Mouse (Mus musculus): ENCODE results near the gene Zfp978. TPM values are rescaled to one million over a fixed set of nuclear protein-coding genes. Genes with fewer than 3 reads are reported as not detected.
"Not testable (repeated sequence)": the region's sequence is repeated elsewhere in the genome, so short reads cannot be mapped to it uniquely, and the experiment has no call there.

Gene Zfp978
- polyA plus RNA-seq, 1 experiment from 2014 or later: not detected

DNA sequence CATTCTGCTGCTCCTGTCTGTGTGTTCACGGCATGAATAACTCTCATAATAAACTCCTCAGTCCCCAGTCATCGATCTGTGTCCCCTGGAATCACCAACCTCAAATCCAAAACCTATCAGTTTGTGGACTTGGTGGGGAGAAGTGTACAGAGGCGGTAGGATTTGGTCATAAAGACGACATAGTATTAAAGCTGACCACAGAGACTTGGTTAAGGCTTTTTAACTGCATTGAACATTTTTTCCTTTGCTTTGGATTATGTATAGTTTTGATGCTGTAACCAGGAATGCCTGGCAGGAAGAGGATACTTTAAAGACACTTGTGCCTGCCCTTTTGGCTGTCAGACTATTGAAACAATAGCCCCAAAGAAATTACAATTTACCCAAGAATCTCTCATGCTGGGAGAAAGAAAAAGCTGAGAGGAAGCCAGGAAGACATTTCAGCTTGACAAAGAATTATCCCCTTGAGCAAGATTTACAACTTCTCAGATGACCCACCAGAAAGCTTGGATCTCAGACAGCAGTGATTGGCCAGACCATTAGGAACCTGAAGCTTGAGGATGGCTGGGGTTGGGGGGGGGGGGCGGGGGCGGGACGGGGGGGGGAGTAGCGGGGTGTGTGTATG is 56.2 kb downstream of the Zfp978 start:
- Histone ChIP-seq H3K9ac (ENCODE audit: low read length) (no peak overlapping the region), H3K4me2 (ENCODE audit: low read depth, severe bottlenecking) (no peak overlapping the region), H3K27me3 (ENCODE audit: control insufficient read depth, insufficient read depth, low read length) (no peaks in the 10 kb centered on the region), H3K9me3 (ENCODE audit: control insufficient read depth, low read length) (peaks cover 17% of the 10 kb centered on the region; the same call in 1 of the 2 replicates), H3K4me3 (ENCODE audit: low read depth, low read length) (no peak overlapping the region), H3K4me1 (ENCODE audit: control insufficient read depth, insufficient read depth, low read length) (no peaks in the 10 kb centered on the region), H3K27ac (replicated peaks; ENCODE audit: low read depth, low read length) (no peak overlapping the region), H3K36me3 (ENCODE audit: control insufficient read depth, insufficient read depth, low read length) (no peaks in the 10 kb centered on the region)
- ATAC-seq (ENCODE audit: insufficient number of reproducible peaks, low FRiP score, low TSS enrichment, low read depth) (0 out of 2 replicates have a peak, but pooled peaks have one; percentile 10), DNase-seq (ENCODE audit: low spot score) (peak; percentile 22)
- 63% methylated on average over 8 of the region's 8 CpGs for WGBS

GRCm38 (mm10) chr4:147417921-147418320 is 56.8 kb downstream of the Zfp978 start:
- Histone ChIP-seq H3K9ac (ENCODE audit: low read length) (no peak overlapping the region), H3K36me3 (ENCODE audit: control insufficient read depth, insufficient read depth, low read length) (no peaks in the 10 kb centered on the region), H3K27me3 (ENCODE audit: control insufficient read depth, insufficient read depth, low read length) (no peaks in the 10 kb centered on the region), H3K27ac (replicated peaks; ENCODE audit: low read depth, low read length) (no peak overlapping the region), H3K4me1 (ENCODE audit: control insufficient read depth, insufficient read depth, low read length) (no peaks in the 10 kb centered on the region), H3K9me3 (ENCODE audit: control insufficient read depth, low read length) (peaks cover 17% of the 10 kb centered on the region; the same call in 1 of the 2 replicates), H3K4me2 (ENCODE audit: low read depth, severe bottlenecking) (no peak overlapping the region), H3K4me3 (ENCODE audit: low read depth, low read length) (no peak overlapping the region)
- WGBS: 66% methylated on average over 10 of the region's 10 CpGs
- DNase-seq (ENCODE audit: low spot score): no peak
- no peak for ATAC-seq (ENCODE audit: insufficient number of reproducible peaks, low FRiP score, low TSS enrichment, low read depth)

DNA sequence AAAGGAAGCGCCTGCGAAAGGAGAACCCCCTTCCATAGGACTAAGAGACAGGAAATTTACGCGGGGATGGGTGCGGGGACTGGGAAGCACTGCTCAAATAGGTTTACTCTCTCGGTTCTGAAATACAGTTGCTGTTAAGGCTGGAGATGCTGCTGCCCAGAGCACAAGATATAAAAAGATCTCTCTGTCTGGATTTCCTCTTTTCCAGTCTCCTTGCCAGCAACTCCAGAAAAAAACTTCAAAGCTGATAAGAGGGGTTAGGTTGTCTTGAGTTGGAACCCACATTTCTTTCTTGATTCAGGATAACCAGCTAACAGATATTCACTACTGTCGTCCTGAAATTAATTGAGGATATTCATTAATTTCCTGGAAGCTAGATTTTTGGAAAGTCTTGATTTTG is 57.2 kb downstream of the Zfp978 start:
- WGBS: 61% methylated on average over 7 of the region's 7 CpGs
- not testable (repeated sequence) for H3K9ac ChIP-seq (ENCODE audit: low read length); H3K36me3 ChIP-seq (ENCODE audit: control insufficient read depth, insufficient read depth, low read length); H3K27ac ChIP-seq (replicated peaks; ENCODE audit: low read depth, low read length); H3K27me3 ChIP-seq (ENCODE audit: control insufficient read depth, insufficient read depth, low read length); H3K4me3 ChIP-seq (ENCODE audit: low read depth, low read length); ATAC-seq (ENCODE audit: insufficient number of reproducible peaks, low FRiP score, low TSS enrichment, low read depth); H3K4me2 ChIP-seq (ENCODE audit: low read depth, severe bottlenecking); H3K4me1 ChIP-seq (ENCODE audit: control insufficient read depth, insufficient read depth, low read length)
- DNase-seq (ENCODE audit: low spot score): peak; percentile 20
- peaks cover 20% of the 10 kb centered on the region for H3K9me3 ChIP-seq (ENCODE audit: control insufficient read depth, low read length)

DNA sequence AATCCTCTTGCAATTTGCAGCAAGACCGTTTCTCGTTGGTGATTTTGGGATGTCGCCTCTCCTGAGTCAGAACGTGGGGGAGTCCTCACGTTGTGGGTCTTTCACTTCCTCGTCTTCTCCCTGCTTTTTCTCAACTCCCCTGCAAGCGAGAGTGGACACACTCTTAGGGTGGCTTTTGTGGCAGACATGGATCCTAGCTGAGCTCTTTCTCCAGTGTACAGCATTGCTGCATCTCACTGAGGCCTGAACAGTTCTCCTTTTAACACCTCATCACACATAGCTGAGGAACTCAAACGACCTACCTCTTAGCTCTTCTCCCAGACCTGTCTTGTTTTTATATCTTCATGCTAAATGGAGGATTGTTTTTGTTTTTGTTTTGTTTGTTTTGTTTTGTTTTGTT is 58.1 kb downstream of the Zfp978 start:
- not testable (repeated sequence) for ATAC-seq (ENCODE audit: insufficient number of reproducible peaks, low FRiP score, low TSS enrichment, low read depth); H3K36me3 ChIP-seq (ENCODE audit: control insufficient read depth, insufficient read depth, low read length); H3K4me2 ChIP-seq (ENCODE audit: low read depth, severe bottlenecking); H3K27ac ChIP-seq (replicated peaks; ENCODE audit: low read depth, low read length); H3K9ac ChIP-seq (ENCODE audit: low read length); H3K4me1 ChIP-seq (ENCODE audit: control insufficient read depth, insufficient read depth, low read length); H3K4me3 ChIP-seq (ENCODE audit: low read depth, low read length); H3K27me3 ChIP-seq (ENCODE audit: control insufficient read depth, insufficient read depth, low read length)
- WGBS: 89% methylated on average over 8 of the region's 8 CpGs
- H3K9me3 ChIP-seq (ENCODE audit: control insufficient read depth, low read length): peaks cover 25% of the 10 kb centered on the region
- DNase-seq (ENCODE audit: low spot score): peak; percentile 27

GRCm38 (mm10) chr4:147419756-147420590 is 58.9 kb downstream of the Zfp978 start:
- peaks cover 25% of the 10 kb centered on the region for H3K9me3 ChIP-seq (ENCODE audit: control insufficient read depth, low read length)

GRCm38 (mm10) chr4:147420794-147421193 is 59.7 kb downstream of the Zfp978 start:
- Histone ChIP-seq H3K4me1 (ENCODE audit: control insufficient read depth, insufficient read depth, low read length) (no peaks in the 10 kb centered on the region), H3K27ac (replicated peaks; ENCODE audit: low read depth, low read length) (no peak overlapping the region), H3K36me3 (ENCODE audit: control insufficient read depth, insufficient read depth, low read length) (no peaks in the 10 kb centered on the region), H3K27me3 (ENCODE audit: control insufficient read depth, insufficient read depth, low read length) (no peaks in the 10 kb centered on the region), H3K9ac (ENCODE audit: low read length) (no peak overlapping the region), H3K4me2 (ENCODE audit: low read depth, severe bottlenecking) (no peak overlapping the region), H3K9me3 (ENCODE audit: control insufficient read depth, low read length) (peaks cover 25% of the 10 kb centered on the region), H3K4me3 (ENCODE audit: low read depth, low read length) (no peak overlapping the region)
- ATAC-seq (ENCODE audit: insufficient number of reproducible peaks, low FRiP score, low TSS enrichment, low read depth): no peak
- 70% methylated on average over 3 of the region's 3 CpGs for WGBS
- peak; percentile 20 for DNase-seq (ENCODE audit: low spot score)

More at GRCm38 (mm10) chr4:147419756-147420590, 58.9 kb downstream of the Zfp978 start:
- H3K4me3 ChIP-seq (ENCODE audit: low read depth, low read length); H3K4me1 ChIP-seq (ENCODE audit: control insufficient read depth, insufficient read depth, low read length); H3K4me2 ChIP-seq (ENCODE audit: low read depth, severe bottlenecking); ATAC-seq (ENCODE audit: insufficient number of reproducible peaks, low FRiP score, low TSS enrichment, low read depth); H3K9ac ChIP-seq (ENCODE audit: low read length); H3K27ac ChIP-seq (replicated peaks; ENCODE audit: low read depth, low read length); H3K36me3 ChIP-seq (ENCODE audit: control insufficient read depth, insufficient read depth, low read length); H3K27me3 ChIP-seq (ENCODE audit: control insufficient read depth, insufficient read depth, low read length): not testable (repeated sequence)
- DNase-seq (ENCODE audit: low spot score): peak; percentile 30
- 83% methylated on average over 5 of the region's 5 CpGs for WGBS

DNA sequence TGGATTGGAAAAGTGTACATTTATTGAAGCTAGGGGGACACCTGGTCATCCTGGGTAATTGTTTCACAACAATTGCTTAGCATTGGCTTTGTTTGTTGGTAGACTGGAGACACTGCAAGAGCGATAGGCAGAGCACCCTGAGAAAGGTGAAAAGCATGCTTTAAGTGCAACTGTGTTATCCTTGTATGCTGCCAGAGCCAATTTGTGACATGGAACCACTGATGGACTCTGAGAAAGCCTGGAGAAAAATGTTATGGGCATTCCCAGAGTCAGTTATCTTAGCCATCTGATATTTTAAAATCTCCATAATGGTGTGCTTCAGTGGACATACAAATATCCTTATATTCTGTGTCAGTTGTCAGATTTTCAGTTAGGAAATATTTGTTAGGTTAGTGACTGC is 60.2 kb downstream of the Zfp978 start:
- not testable (repeated sequence) for H3K4me1 ChIP-seq (ENCODE audit: control insufficient read depth, insufficient read depth, low read length); H3K27ac ChIP-seq (replicated peaks; ENCODE audit: low read depth, low read length); H3K4me3 ChIP-seq (ENCODE audit: low read depth, low read length); H3K9ac ChIP-seq (ENCODE audit: low read length); H3K4me2 ChIP-seq (ENCODE audit: low read depth, severe bottlenecking); H3K27me3 ChIP-seq (ENCODE audit: control insufficient read depth, insufficient read depth, low read length); H3K36me3 ChIP-seq (ENCODE audit: control insufficient read depth, insufficient read depth, low read length); ATAC-seq (ENCODE audit: insufficient number of reproducible peaks, low FRiP score, low TSS enrichment, low read depth)
- 35% methylated on average over 1 of the region's 1 CpGs for WGBS
- peak; percentile 20 for DNase-seq (ENCODE audit: low spot score)
- peaks cover 24% of the 10 kb centered on the region for H3K9me3 ChIP-seq (ENCODE audit: control insufficient read depth, low read length)

DNA sequence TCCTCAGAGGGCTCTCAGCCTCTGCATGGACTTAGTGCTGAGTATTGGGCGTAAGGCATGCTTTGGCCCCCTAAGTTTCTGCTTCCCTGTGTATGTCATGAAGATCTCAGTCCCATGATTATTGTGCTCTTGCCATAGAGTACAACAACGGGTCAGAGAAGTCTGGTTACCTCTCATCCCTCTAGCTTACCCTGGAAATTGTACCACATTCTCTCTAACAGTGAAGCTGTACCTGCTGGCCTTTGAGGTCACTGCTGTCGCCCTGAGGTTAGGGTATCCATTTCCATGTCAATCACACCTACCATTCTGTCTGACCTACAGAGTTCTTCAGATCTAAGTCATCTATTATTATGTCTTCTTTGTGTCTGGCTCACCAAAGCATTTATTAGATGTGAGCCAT is 62.0 kb downstream of the Zfp978 start:
- Histone ChIP-seq H3K27ac (replicated peaks; ENCODE audit: low read depth, low read length) (no peak overlapping the region), H3K9me3 (ENCODE audit: control insufficient read depth, low read length) (peaks cover 15% of the 10 kb centered on the region), H3K36me3 (ENCODE audit: control insufficient read depth, insufficient read depth, low read length) (no peaks in the 10 kb centered on the region), H3K27me3 (ENCODE audit: control insufficient read depth, insufficient read depth, low read length) (no peaks in the 10 kb centered on the region), H3K4me2 (ENCODE audit: low read depth, severe bottlenecking) (no peak overlapping the region), H3K9ac (ENCODE audit: low read length) (no peak overlapping the region), H3K4me3 (ENCODE audit: low read depth, low read length) (no peak overlapping the region), H3K4me1 (ENCODE audit: control insufficient read depth, insufficient read depth, low read length) (no peaks in the 10 kb centered on the region)
- 54% methylated on average over 3 of the region's 3 CpGs for WGBS
- DNase-seq (ENCODE audit: low spot score) (peak; percentile 35), ATAC-seq (ENCODE audit: insufficient number of reproducible peaks, low FRiP score, low TSS enrichment, low read depth) (no peak)
